8 mouse cellular contexts compared by ENCODE assay signal in the genomic region with DNA sequence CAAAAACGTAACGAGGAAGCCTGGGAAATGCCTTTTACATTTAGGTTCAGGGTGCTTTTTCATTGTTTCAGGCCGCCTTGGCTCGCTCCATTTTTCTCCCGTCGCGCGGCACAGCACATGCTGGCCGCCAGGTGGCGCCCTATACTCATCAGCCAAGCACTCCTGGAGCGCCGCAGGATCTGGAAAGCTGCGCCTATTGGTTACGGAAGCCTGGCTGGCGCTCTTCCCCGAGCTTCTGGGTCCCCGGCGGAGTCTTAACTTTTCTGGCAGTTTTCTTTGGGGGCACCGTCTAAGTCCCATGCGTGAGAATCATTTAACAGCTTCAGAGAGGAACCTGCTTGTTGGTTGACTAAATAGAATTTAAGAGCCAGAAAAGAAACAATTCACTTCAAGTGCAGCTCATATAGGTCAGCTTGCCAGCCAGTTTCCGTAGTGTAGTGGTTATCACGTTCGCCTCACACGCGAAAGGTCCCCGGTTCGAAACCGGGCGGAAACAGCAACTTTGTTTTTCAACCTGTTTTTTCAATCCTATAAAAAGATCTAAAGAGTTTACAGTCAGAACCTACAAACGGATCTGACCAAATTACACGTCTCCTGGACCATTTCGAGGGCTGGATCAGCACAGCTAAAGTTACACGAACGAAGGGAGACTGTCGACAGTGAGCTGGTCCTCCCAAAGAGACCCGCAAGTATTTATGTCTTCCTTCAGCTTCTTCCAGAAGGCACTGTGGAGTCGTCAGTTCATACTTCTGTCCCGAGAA. TPM values are rescaled to one million over a fixed set of nuclear protein-coding genes. Genes with fewer than 3 reads are reported as not detected.
A peak's percentile ranks its signal among the peaks of the same experiment; 100 is the strongest.
DNase-seq lines count a peak whose midpoint lies in the region; ATAC-seq and TF ChIP-seq lines count a peak whose summit lies in the region.

No protein-coding gene starts in this region.

- no peaks in the 10 kb centered on the region for H3K36me3 ChIP-seq in heart, embryonic 10.5 days
- no peaks in the 10 kb centered on the region for H3K36me3 ChIP-seq in kidney, embryonic 14.5 days (ENCODE audit: control insufficient read depth, insufficient read depth, low read length)
- no peaks in the 10 kb centered on the region for H3K36me3 ChIP-seq in limb, embryonic 14.5 days (ENCODE audit: control insufficient read depth, insufficient read depth, low read length)
- H3K36me3 ChIP-seq in midbrain, embryonic 16.5 days (ENCODE audit: control insufficient read depth, insufficient read depth, low read length): no peaks in the 10 kb centered on the region
- no peaks in the 10 kb centered on the region for H3K36me3 ChIP-seq in spleen, adult 2 months (ENCODE audit: control insufficient read depth, insufficient read depth, low read length)

- under 1% methylated on average over 38 of the region's 38 CpGs for WGBS in heart, embryonic 10.5 days
- under 1% methylated on average over 38 of the region's 38 CpGs for WGBS in kidney, embryonic 14.5 days
- WGBS in limb, embryonic 14.5 days: under 1% methylated on average over 38 of the region's 38 CpGs
- WGBS in midbrain, embryonic 16.5 days: under 1% methylated on average over 38 of the region's 38 CpGs
- WGBS in spleen, adult 2 months: under 1% methylated on average over 38 of the region's 38 CpGs

- peak; percentile 81 for TF ChIP-seq CTCF in embryonic fibroblast, embryonic 13.5 days (IDR thresholded peaks at IDR 0.05; ENCODE audit: borderline replicate concordance, insufficient read depth, low read length)
- TF ChIP-seq CTCF in spleen, adult 2 months (IDR thresholded peaks at IDR 0.05; ENCODE audit: extremely low read depth, insufficient read depth, insufficient read length, insufficient replicate concordance): peak; percentile 95

- H3K4me1 ChIP-seq in embryonic fibroblast, embryonic 13.5 days (ENCODE audit: control insufficient read depth, insufficient read depth, low read length): no peaks in the 10 kb centered on the region
- H3K4me1 ChIP-seq in heart, embryonic 10.5 days: peaks cover 19% of the 10 kb centered on the region
- no peaks in the 10 kb centered on the region for H3K4me1 ChIP-seq in kidney, embryonic 14.5 days (ENCODE audit: control insufficient read depth, insufficient read depth, low read length)
- H3K4me1 ChIP-seq in limb, embryonic 14.5 days (ENCODE audit: control insufficient read depth, insufficient read depth, low read length): 0 out of 2 replicates have a peak, but pooled peaks cover 2% of the 10 kb centered on the region
- H3K4me1 ChIP-seq in midbrain, embryonic 16.5 days (ENCODE audit: control insufficient read depth, insufficient read depth, low read length): peaks cover 12% of the 10 kb centered on the region; the same call in 1 of the 2 replicates
- H3K4me1 ChIP-seq in spleen, adult 2 months (ENCODE audit: control insufficient read depth, insufficient read depth, insufficient read length): peaks cover 6% of the 10 kb centered on the region; the same call in 1 of the 2 replicates

- peak; percentile 91 for ATAC-seq in kidney, embryonic 14.5 days (ENCODE audit: low FRiP score, low TSS enrichment)
- ATAC-seq in limb, embryonic 14.5 days (ENCODE audit: low FRiP score, low read depth): peak; percentile 92
- peak; percentile 93 for ATAC-seq in midbrain, embryonic 16.5 days

- H3K9ac ChIP-seq in kidney, embryonic 14.5 days (ENCODE audit: low read depth, low read length): peak overlapping the region; percentile 55; the same call in 1 of the 2 replicates
- H3K9ac ChIP-seq in limb, embryonic 14.5 days (ENCODE audit: low read depth, low read length, severe bottlenecking): peak overlapping the region; percentile 49
- H3K9ac ChIP-seq in midbrain, embryonic 16.5 days (ENCODE audit: low read depth, low read length): peak overlapping the region; percentile 63

- no peak for TF ChIP-seq POLR2A in embryonic fibroblast, embryonic 13.5 days (IDR thresholded peaks at IDR 0.05; ENCODE audit: low read depth, low read length)
- TF ChIP-seq POLR2A in limb, embryonic 14.5 days (IDR thresholded peaks at IDR 0.05; ENCODE audit: borderline replicate concordance, extremely low read depth, insufficient read depth, insufficient read length): 0 out of 2 replicates have a peak, but pooled peaks have one; percentile 14
- no peak for TF ChIP-seq POLR2A in spleen, adult 2 months (IDR thresholded peaks at IDR 0.05; ENCODE audit: low read depth, low read length)

- H3K9me3 ChIP-seq in heart, embryonic 10.5 days: no peaks in the 10 kb centered on the region
- H3K9me3 ChIP-seq in kidney, embryonic 14.5 days (ENCODE audit: control insufficient read depth, low read length): no peaks in the 10 kb centered on the region
- no peaks in the 10 kb centered on the region for H3K9me3 ChIP-seq in limb, embryonic 14.5 days (ENCODE audit: control insufficient read depth, low read length)
- H3K9me3 ChIP-seq in midbrain, embryonic 16.5 days (replicated peaks; ENCODE audit: control insufficient read depth, low read length, poor library complexity, severe bottlenecking): no peaks in the 10 kb centered on the region

- peak; percentile 93 to 94 for DNase-seq in B cell, adult 2 months
- peak; percentile 98 for DNase-seq in brain, adult 2 months (ENCODE audit: low read depth, low spot score)
- DNase-seq in heart, embryonic 10.5 days (ENCODE audit: low spot score): peak; percentile 96
- DNase-seq in limb, embryonic 14.5 days (ENCODE audit: low spot score): peak; percentile 95
- DNase-seq in spleen, adult 2 months (ENCODE audit: low read depth in 1 of 2, low spot score in 2 of 2): peak; percentile 82 to 93

- H3K4me3 ChIP-seq in embryonic fibroblast, embryonic 13.5 days (ENCODE audit: insufficient read depth, low read length): peak overlapping the region; percentile 67
- peak overlapping the region; percentile 71 for H3K4me3 ChIP-seq in heart, embryonic 10.5 days
- H3K4me3 ChIP-seq in kidney, embryonic 14.5 days (ENCODE audit: low read length): peak overlapping the region; percentile 66
- H3K4me3 ChIP-seq in limb, embryonic 14.5 days (replicated peaks; ENCODE audit: low read length): peak overlapping the region; percentile 45
- H3K4me3 ChIP-seq in midbrain, embryonic 16.5 days (ENCODE audit: low read depth, low read length): peak overlapping the region; percentile 52
- H3K4me3 ChIP-seq in spleen, adult 2 months (ENCODE audit: extremely low read depth, insufficient read depth, insufficient read length): peak overlapping the region; percentile 81

- H3K4me2 ChIP-seq in kidney, embryonic 14.5 days (replicated peaks; ENCODE audit: low read depth, low read length): peak overlapping the region; percentile 68
- H3K4me2 ChIP-seq in limb, embryonic 14.5 days (replicated peaks; ENCODE audit: low read depth, low read length, severe bottlenecking): peak overlapping the region; percentile 50
- peak overlapping the region; percentile 63 for H3K4me2 ChIP-seq in midbrain, embryonic 16.5 days (ENCODE audit: low read length)

- 0 out of 2 replicates have a peak, but pooled peaks cover 3% of the 10 kb centered on the region for H3K27me3 ChIP-seq in heart, embryonic 10.5 days (ENCODE audit: insufficient read depth, poor library complexity, severe bottlenecking)
- no peaks in the 10 kb centered on the region; the same call in 1 of the 2 replicates for H3K27me3 ChIP-seq in kidney, embryonic 14.5 days (ENCODE audit: control insufficient read depth, insufficient read depth, low read length)
- no peaks in the 10 kb centered on the region for H3K27me3 ChIP-seq in limb, embryonic 14.5 days (ENCODE audit: control insufficient read depth, insufficient read depth, low read length)
- H3K27me3 ChIP-seq in midbrain, embryonic 16.5 days (ENCODE audit: control insufficient read depth, insufficient read depth, low read depth, low read length): no peaks in the 10 kb centered on the region
- H3K27me3 ChIP-seq in spleen, adult 2 months (ENCODE audit: control insufficient read depth, insufficient read depth, low read length): no peaks in the 10 kb centered on the region

- peak overlapping the region; percentile 70 for H3K27ac ChIP-seq in embryonic fibroblast, embryonic 13.5 days (ENCODE audit: insufficient read depth, low read length)
- H3K27ac ChIP-seq in heart, embryonic 10.5 days: peak overlapping the region; percentile 86
- peak overlapping the region; percentile 84 for H3K27ac ChIP-seq in kidney, embryonic 14.5 days (ENCODE audit: low read depth, low read length)
- H3K27ac ChIP-seq in limb, embryonic 14.5 days (replicated peaks; ENCODE audit: low read depth, low read length): peak overlapping the region; percentile 45
- peak overlapping the region; percentile 87 for H3K27ac ChIP-seq in midbrain, embryonic 16.5 days (ENCODE audit: low read length)
- H3K27ac ChIP-seq in spleen, adult 2 months (ENCODE audit: insufficient read depth, low read length): peak overlapping the region; percentile 51

RNA-seq across cellular contexts. Expression of a gene that starts 2.5 kb away (rescaled TPM):
- polyA plus RNA-seq in embryonic fibroblast, embryonic 13.5 days (2011; ENCODE audit: insufficient read length, low read depth, missing spikeins): 2.4 and 2.5 TPM in 2 replicates
- polyA plus RNA-seq in heart, embryonic 10.5 days (2016; fragmentation: Nextera tagmentation; extraction: Ambion mirVana): 1.6 and 3.7 TPM in 2 replicates
- polyA plus RNA-seq in kidney, embryonic 14.5 days (2014; fragmentation: Nextera tagmentation; extraction: Ambion mirVana): 2.9 and 3.8 TPM in 2 replicates
- polyA plus RNA-seq in limb, embryonic 14.5 days (2012; rRNA removed): 2.1 and 2.7 TPM in 2 replicates
- 1.1 and 1.3 TPM in 2 replicates for polyA plus RNA-seq in limb, embryonic 14.5 days (2014; fragmentation: Nextera tagmentation; extraction: Ambion mirVana)
- 7.8 and 9.2 TPM in 2 replicates for polyA plus RNA-seq in midbrain, embryonic 16.5 days (2015; fragmentation: Nextera tagmentation; extraction: Ambion mirVana)
- polyA plus RNA-seq in spleen, adult 2 months (2012; rRNA removed): 2.4 and 3.4 TPM in 2 replicates

RNA-seq across cellular contexts. Expression of a gene that starts 39.2 kb away (rescaled TPM):
- polyA plus RNA-seq in embryonic fibroblast, embryonic 13.5 days (2011; ENCODE audit: insufficient read length, low read depth, missing spikeins): 297 and 334 TPM in 2 replicates
- 361 and 463 TPM in 2 replicates for polyA plus RNA-seq in heart, embryonic 10.5 days (2016; fragmentation: Nextera tagmentation; extraction: Ambion mirVana)
- 291 and 322 TPM in 2 replicates for polyA plus RNA-seq in kidney, embryonic 14.5 days (2014; fragmentation: Nextera tagmentation; extraction: Ambion mirVana)
- 246 and 314 TPM in 2 replicates for polyA plus RNA-seq in limb, embryonic 14.5 days (2012; rRNA removed)
- polyA plus RNA-seq in limb, embryonic 14.5 days (2014; fragmentation: Nextera tagmentation; extraction: Ambion mirVana): 273 and 281 TPM in 2 replicates
- 284 and 311 TPM in 2 replicates for polyA plus RNA-seq in midbrain, embryonic 16.5 days (2015; fragmentation: Nextera tagmentation; extraction: Ambion mirVana)
- polyA plus RNA-seq in spleen, adult 2 months (2012; rRNA removed): 65.7 and 67.8 TPM in 2 replicates

RNA-seq across cellular contexts. Expression of a gene that starts 39.3 kb away (rescaled TPM):
- polyA plus RNA-seq in embryonic fibroblast, embryonic 13.5 days (2011; ENCODE audit: insufficient read length, low read depth, missing spikeins): 1.2 TPM in 1 of 2 replicates, not detected in the other
- polyA plus RNA-seq in heart, embryonic 10.5 days (2016; fragmentation: Nextera tagmentation; extraction: Ambion mirVana): 0.06 and 0.14 TPM in 2 replicates
- polyA plus RNA-seq in kidney, embryonic 14.5 days (2014; fragmentation: Nextera tagmentation; extraction: Ambion mirVana): 0.24 TPM in 1 of 2 replicates, not detected in the other
- 14.6 and 19.8 TPM in 2 replicates for polyA plus RNA-seq in limb, embryonic 14.5 days (2012; rRNA removed)
- 4.9 and 5.3 TPM in 2 replicates for polyA plus RNA-seq in limb, embryonic 14.5 days (2014; fragmentation: Nextera tagmentation; extraction: Ambion mirVana)
- 0.20 and 0.63 TPM in 2 replicates for polyA plus RNA-seq in midbrain, embryonic 16.5 days (2015; fragmentation: Nextera tagmentation; extraction: Ambion mirVana)
- polyA plus RNA-seq in spleen, adult 2 months (2012; rRNA removed): 0.47 and 1.1 TPM in 2 replicates

RNA-seq across cellular contexts. Expression of a gene that starts 46.5 kb away (rescaled TPM):
- 3.9 TPM in 1 of 2 replicates, not detected in the other for polyA plus RNA-seq in embryonic fibroblast, embryonic 13.5 days (2011; ENCODE audit: insufficient read length, low read depth, missing spikeins)
- 1.3 and 4.1 TPM in 2 replicates for polyA plus RNA-seq in heart, embryonic 10.5 days (2016; fragmentation: Nextera tagmentation; extraction: Ambion mirVana)
- polyA plus RNA-seq in kidney, embryonic 14.5 days (2014; fragmentation: Nextera tagmentation; extraction: Ambion mirVana): 7.0 and 7.9 TPM in 2 replicates
- polyA plus RNA-seq in limb, embryonic 14.5 days (2012; rRNA removed): 12.8 and 13.7 TPM in 2 replicates
- 17.6 and 19.7 TPM in 2 replicates for polyA plus RNA-seq in limb, embryonic 14.5 days (2014; fragmentation: Nextera tagmentation; extraction: Ambion mirVana)
- polyA plus RNA-seq in midbrain, embryonic 16.5 days (2015; fragmentation: Nextera tagmentation; extraction: Ambion mirVana): 6.8 and 9.0 TPM in 2 replicates
- polyA plus RNA-seq in spleen, adult 2 months (2012; rRNA removed): 20.6 and 24.5 TPM in 2 replicates

Comparison
In these comparisons a context has a peak if more than half of its experiments do, and no peak if none do; other contexts are left out.
1. Peak in every context shown above with its lines: DNase-seq, ATAC-seq, H3K4me3 ChIP-seq and H3K27ac ChIP-seq.